Mouse (Mus musculus) v-Abl transformed pro-B cells (cell line): Measurements from ENCODE around the gene Fam222b.

Experiments
- in situ Hi-C, 2 experiments: fragments of 400-800 bp; cut with MboI; formaldehyde crosslinking; loops; one replicate each; pipeline ENCODE4 v1.15.1; 2025; ENCODE audit not compliant: unreplicated experiment in 2 of 2

Fam222b gene

DNA sequence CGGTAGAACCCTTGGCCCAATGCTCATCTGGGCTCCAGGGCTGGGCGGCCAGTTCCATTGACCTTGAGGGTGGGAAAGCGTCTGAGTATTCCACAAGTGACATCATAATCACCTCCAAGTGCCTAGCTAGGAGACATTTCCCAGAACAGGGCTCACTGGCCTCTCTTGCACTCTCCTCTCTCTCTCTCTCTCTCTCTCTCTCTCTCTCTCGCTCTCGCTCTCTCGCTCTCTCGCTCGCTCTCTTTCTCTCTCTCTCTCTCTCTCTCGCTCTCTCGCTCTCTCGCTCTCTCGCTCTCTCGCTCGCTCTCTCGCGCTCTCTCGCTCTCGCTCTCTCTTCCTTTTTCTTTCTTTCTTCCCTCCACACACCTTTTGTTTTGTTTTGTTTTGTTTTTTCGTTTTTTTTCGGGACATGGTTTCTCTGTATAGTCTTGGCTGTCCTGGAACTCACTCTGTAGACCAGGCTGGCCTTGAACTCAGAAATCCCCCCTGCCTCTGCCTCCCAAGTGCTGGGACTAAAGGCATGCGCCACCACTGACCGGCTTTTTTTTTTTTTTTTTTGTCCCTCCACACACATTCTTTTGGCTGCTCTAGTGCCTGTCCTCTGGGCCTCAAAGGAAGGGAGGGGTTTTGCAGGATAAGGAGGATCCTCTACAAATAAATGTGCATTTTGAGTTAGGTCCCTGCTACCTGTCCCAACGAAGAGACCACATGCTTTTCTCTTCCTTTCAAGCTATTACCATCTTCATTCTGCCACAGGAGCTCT lies 100.8 kb downstream of the Fam222b start:
- in situ Hi-C loops, result no loop called here

DNA sequence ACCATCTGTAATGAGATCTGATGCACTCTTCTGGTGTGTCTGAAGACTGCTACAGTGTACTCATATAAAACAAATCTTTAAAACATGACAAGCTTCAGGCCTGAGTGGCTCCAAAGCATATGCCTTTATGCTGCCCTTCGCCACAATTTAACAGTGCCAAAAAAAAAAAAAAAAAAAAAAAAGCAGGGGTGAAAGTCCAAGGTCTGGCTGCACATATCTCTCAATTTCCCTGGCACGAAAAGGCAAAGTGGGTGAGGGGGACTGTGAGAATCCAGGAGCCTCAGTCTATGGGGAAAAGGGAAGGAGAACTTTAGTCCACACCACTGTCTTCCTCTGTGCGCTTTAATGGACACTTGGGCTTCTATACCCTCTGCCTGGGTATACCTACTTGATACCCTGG lies 107.9 kb downstream of the Fam222b start:
- in situ Hi-C loops, result no loop called here

DNA sequence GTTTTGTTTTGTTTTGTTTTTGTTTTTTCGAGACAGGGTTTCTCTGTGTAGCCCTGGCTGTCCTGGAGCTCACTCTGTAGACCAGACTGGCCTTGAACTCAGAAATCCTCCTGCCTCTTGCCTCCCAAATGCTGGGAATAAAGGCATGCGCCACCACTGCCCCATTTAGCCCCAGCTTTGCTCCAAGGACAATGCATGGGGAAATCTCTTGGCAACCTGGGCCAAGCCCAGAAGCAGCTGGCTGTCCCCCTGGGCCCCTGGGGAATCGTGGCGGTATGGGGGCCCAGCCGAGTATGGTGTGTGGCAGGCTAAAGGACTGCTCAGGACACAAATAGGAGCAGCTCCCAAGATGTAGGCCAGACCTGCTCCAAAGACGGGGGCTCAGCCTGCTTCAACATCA lies 109.8 kb downstream of the Fam222b start:
- in situ Hi-C loops, result no loop called here

DNA sequence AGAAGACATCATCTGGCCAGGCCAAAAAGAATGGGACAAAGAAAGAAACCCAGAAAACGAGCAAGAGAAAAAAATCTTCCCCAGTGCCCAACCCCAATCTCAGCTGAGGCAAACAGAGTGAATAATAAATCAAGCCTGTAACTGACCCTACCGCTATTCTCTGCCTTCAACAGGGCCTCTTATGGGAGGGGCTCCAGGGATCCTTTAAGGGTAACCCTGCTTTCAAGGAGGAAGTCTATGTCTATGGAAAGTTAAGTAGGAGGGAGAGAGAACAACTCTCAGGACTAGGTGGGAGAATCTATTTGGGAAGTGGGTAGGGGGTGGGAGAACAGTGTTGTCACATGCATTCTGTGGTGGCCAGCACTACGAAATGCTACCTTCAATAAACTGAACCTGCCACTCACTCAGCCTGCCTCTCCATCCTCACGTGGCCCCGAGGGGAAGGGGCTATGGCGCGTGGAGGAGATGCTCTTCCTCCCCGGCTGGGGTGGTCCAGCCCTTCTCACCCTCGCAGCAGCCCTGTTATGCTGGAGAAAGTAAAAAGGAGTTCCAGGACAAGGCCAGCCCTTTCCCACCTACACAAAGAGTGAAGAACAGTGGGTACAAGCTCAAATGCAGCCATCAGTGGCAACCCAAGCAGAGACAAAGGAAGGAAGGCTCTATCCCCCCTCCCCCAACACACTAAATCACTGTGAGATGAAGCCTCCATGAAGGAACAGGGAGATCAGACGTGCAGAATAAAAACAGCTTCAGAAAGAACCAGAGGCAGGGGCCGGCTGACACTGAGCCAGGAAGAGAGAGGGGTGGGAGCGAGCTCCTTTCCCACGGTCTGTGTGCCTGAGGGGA lies 111.1 kb downstream of the Fam222b start:
- in situ Hi-C loops, result no loop called here
